Mouse (Mus musculus) intestine, embryonic 14.5 days (tissue): Measurements from ENCODE around the gene Nmur2. TPM values are rescaled to one million over a fixed set of nuclear protein-coding genes. Genes with fewer than 3 reads are reported as not detected.

Experiments used
- ATAC-seq: fragments of 200-750 bp; cut with Nextera tagmentation; replicated peaks from 2 replicates; pipeline ENCODE4 v1.8.0; 2017; ENCODE audit warnings: low read depth, moderate number of reproducible peaks, moderate TSS enrichment, moderate library complexity; ENCODE audit not compliant: low FRiP score, low TSS enrichment
- DNase-seq: peaks from one replicate; pipeline ENCODE4 v3.0.0-alpha.2; 2018; ENCODE audit warnings: low spot score
- H3K27ac ChIP-seq: fragments of 300-500 bp; sonication (generic); 2 replicates; pipeline ENCODE4 v1.5.1; 2014; ENCODE audit warnings: low read depth, mild to moderate bottlenecking, control low read depth
- H3K27me3 ChIP-seq: fragments of 300-500 bp; sonication (generic); replicated peaks from 2 replicates; pipeline ENCODE4 v1.6.1; 2014; ENCODE audit warnings: low read length, control low read depth; ENCODE audit not compliant: control insufficient read depth, insufficient read depth
- H3K36me3 ChIP-seq: fragments of 300-500 bp; sonication (generic); 2 replicates; pipeline ENCODE4 v1.6.1; 2014; ENCODE audit warnings: low read length, control low read depth; ENCODE audit not compliant: control insufficient read depth, insufficient read depth
- H3K4me1 ChIP-seq: fragments of 300-500 bp; sonication (generic); replicated peaks from 2 replicates; pipeline ENCODE4 v1.6.1; 2014; ENCODE audit warnings: low read length, control low read depth, mixed read lengths; ENCODE audit not compliant: control insufficient read depth, insufficient read depth
- H3K4me2 ChIP-seq: fragments of 300-500 bp; sonication (generic); 2 replicates; pipeline ENCODE4 v1.6.1; 2014; ENCODE audit warnings: low read length
- H3K4me3 ChIP-seq: fragments of 300-500 bp; sonication (generic); 2 replicates; pipeline ENCODE4 v1.5.1; 2014; ENCODE audit warnings: low read depth, low read length, control low read depth, mixed read lengths
- H3K9ac ChIP-seq: fragments of 300-500 bp; sonication (generic); 2 replicates; pipeline ENCODE4 v1.6.1; 2014; ENCODE audit warnings: mild to moderate bottlenecking, low read length
- H3K9me3 ChIP-seq: fragments of 300-500 bp; sonication (generic); 2 replicates; pipeline ENCODE4 v1.6.1; 2016; ENCODE audit warnings: low read length, control low read depth; ENCODE audit not compliant: control insufficient read depth
- WGBS: fragments of 180-500 bp; shearing (Covaris S2); extraction: QIAGEN DNeasy Blood & Tissue Kit; methylation state at CpG from one replicate; pipeline ENCODE4 v1.1.7; 2014; 5-methylcytosine and 5-hydroxymethylcytosine counted together
- polyA plus RNA-seq: library from polyadenylated mRNA; unstranded; fragments of >200 nt; fragmentation: Nextera tagmentation; extraction: Ambion mirVana; gene quantifications from 2 replicates; pipeline ENCODE4 v1.2.1, GENCODE M21; 2014

Gene Nmur2
- polyA plus RNA-seq, 1 experiment from 2014 or later, result 0.41 TPM

- Histone ChIP-seq H3K4me2 (no peak overlapping the region), H3K27me3 (no peaks in the 10 kb centered on the region), H3K4me1 (no peaks in the 10 kb centered on the region), H3K9ac (no peak overlapping the region), H3K9me3 (no peaks in the 10 kb centered on the region), H3K4me3 (no peak overlapping the region), H3K36me3 (no peaks in the 10 kb centered on the region), H3K27ac (no peak overlapping the region)
- no peak for ATAC-seq
- DNase-seq, result no peak
- WGBS, result 40% methylated on average over 1 of the region's 1 CpGs
These were observed 59.2 kb downstream of the Nmur2 start for GRCm38 (mm10) chr11:55981656-55982055.

- WGBS, result 73% methylated on average over 6 of the region's 6 CpGs
- no peak for ATAC-seq
- Histone ChIP-seq H3K27ac (no peak overlapping the region), H3K27me3 (no peaks in the 10 kb centered on the region), H3K4me2 (no peak overlapping the region), H3K4me3 (no peak overlapping the region), H3K9ac (no peak overlapping the region), H3K9me3 (no peaks in the 10 kb centered on the region), H3K4me1 (no peaks in the 10 kb centered on the region), H3K36me3 (no peaks in the 10 kb centered on the region)
- DNase-seq, result no peak
These were observed 62.7 kb downstream of the Nmur2 start for GRCm38 (mm10) chr11:55978146-55978545.
